Mouse (Mus musculus) c-Kit-positive CD71-positive TER-119-negative erythroid progenitor cells, embryonic 14.5 days (primary cell): ENCODE measurements around the gene Tifab.

Source experiments
- DNase-seq: peaks from one replicate; pipeline ENCODE4 v3.0.0-alpha.2; 2013; ENCODE audit warnings: low read depth

The Tifab gene

DNA sequence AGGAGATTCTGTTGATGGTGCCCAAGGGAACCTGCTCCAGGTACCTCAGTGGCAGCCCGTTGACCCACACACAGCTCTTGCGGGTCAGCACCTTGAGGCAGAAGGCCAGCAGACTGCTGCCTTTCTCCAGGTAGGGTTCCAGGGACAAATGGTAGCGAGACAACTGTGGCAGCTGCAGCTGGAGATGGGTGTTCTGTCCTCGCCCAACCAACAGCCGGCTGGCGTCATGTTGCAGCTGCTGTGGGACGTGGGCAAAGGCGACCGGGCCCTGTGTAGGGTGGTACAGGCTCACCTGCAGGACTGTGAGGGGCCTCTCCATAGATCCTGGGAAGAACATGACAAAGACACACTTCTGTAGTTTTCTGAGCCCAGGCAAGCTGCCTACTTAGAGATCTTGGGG, 2.4 kb downstream of the Tifab start:
- no peak for DNase-seq

DNA sequence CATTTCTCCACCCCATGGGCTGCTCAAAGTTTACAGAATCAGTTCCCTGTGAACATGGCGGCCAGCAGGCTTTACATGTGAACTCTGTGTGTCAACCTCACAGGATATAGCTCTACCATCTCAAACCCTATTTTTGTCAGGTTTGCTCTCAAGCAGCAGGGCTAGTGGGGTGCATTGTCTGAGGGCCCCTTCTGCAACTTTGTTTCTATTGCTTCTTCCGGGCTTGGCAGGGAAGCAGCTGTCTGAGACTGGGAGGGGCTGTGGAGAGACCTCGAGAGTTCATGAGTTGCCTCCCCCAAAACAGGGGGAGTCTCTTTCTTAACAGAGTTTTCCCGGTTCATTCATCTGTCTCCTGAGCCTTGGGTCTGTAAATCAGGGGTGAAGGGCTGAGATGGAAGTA, 2.8 kb downstream of the Tifab start:
- no peak for DNase-seq

DNA sequence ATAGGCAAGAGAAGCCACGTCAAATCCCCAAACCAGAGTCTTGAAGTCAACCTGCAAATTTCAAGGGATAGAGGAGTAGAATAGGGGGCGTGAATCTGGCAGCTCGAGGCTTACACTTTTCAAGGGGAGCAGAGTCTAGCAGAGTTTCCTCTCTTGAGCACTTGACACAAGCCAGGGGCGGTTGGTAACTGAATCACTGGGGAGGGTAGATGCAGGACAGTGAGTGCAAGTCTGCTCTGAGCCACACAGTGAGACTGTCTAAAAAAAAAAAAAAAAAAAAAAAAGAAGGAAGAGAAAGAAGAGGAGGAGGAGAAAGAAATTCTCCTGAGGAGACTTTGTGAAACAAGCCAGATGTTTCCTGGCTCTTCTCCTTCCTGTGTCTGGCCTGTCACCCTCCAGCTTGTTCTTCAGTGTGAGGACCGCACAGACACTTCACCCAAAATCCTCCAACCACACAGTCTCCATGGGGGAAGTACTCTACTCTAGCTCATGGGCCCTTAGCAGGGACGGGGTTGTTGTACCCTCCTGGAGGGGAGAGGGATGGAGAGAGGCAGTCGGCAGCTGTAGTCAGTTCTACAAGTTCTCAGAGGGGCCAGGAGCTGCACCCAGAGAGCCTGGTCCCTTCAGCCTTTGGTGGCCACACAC, 5.7 kb downstream of the Tifab start:
- no peak for DNase-seq

DNA sequence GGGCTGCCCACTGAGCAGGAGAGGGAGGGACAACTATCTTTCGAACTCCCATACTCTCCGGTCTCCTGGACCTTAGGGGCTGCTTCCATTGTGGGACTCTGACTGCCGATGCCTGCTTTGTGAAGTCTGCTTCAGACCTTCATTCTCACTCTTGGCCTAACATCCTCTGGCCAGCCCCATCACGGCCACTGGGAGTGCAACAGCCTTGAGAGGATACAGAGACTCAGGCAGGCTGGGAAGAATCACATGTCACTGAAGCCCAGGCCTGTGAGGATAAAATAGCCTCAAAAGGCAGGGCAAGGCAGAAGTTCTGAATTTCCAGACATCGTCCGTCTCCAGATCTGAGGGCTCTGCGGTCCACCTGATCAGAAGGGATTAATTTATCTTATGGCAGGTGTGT, 6.6 kb downstream of the Tifab start:
- no peak for DNase-seq

DNA sequence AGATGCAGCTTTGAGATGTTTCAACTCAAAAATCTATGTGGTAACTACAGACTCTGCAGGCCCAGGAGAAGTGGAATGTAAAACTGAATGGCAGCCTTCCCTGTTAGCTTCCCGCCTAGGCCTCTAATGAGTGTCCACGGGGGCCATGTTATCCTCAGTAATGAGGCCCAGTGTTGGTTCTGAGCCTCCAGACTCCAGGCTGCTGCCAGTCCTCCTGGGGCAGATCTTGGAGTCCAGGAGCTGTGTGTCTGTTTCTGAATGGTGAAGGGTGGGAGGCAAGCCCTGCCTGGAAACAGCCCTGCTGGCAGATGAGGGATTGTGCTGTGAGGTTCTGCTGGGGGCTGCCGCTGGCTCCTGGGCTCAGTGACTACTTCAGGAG, 10.3 kb downstream of the Tifab start:
- no peak for DNase-seq

DNA sequence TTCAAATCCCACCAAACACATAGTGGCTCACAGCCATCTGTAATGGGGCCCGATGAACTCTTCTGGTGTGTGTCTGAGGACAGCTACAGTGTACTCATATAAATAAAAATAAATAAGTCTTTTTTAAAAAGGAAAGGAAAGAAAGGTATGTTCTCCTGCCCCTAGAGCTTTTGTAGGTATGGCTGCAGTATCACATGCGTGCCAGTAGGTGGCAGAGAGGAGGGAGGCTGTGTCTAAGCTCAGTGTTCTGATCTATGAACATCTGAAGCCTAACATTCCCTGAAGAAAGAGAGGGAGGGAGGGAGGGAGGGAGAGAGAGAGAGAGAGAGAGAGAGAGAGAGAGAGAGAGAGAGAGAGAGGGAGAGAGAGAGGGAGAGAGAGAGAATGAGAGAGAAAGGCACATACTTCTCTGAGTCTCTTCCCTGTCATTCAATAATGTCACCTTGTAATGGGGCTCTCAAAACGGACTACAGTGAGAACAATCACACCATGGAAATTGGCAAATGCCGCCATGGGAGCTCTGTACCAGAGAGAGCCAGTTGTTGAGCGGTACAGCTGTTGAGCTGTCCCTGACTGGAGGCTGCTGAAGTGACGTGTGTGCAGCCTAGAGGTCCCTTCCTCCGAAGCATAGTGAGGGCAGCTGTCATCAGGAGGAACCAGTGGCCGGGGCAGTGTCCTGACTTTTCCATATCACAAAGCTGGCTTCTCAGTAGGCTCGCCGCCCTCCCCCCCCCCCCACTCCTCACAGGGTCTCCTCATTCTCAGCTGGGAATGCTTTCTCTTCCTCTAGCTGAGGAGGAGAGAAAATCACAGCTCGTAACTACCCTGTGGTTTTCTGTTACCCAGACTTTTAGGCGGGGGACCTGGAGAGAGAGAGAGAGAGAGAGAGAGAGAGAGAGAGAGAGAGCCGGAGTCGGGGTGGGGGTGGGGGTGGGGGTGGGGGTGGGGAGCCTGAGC, 11.0 kb downstream of the Tifab start:
- no peak for DNase-seq

DNA sequence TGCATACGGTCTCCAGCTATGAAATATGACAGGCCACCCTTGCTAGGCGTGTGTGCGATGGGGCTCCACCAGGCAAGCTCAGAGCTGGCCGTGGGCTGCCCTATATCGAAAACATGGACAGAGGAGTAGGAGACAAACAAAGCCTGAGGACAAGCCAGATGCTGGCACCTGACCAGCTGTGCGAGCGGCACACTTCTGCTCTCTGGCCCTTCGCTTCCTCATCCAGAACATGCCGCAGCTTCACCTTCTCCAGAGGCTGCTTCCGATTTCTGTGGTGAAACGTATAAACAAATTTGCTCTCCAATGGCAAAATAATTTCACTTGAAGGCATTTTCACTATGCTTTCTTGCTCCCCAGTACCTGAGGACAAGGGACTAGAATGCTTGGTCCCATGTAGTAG, 13.1 kb downstream of the Tifab start:
- DNase-seq: no peak

DNA sequence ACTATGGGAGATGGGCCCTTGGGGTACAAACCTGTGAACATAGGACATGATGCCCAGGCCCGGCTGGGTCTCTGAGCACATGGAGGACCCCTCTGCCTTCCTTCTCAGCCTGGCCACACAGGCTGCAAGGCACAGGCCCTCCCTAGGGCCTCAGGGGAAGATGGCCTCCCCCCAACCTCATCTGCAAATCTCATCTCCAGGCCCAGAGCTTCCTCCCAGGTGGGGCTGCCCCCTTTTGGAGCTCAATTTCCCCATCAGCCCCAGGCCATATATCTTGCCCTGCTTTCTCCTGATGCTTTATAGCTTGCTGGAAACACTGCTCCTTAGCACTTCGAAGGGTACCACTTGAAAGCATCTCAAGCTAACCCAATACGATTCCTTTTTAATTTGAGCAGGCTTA, 14.3 kb downstream of the Tifab start:
- DNase-seq: no peak

DNA sequence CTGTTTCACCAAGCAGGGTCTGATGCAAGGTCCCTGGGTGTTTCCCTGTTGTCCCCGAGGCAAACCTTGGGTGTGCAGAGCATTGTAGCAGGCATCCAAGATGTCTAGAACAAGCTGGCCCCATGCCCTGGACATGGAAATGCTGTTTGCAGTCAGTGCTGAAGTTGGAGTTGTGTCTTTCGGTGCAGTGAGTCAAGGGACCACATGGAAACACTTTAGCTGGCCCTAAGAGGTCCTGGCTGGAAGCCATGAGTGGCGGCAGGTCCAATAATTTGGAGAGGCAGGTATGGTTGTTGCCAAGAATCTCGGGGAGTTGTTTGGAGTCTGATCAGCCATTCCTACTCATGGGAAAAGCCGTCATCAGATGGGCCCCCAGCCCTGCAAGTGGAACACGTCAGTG, 14.9 kb downstream of the Tifab start:
- DNase-seq: no peak

DNA sequence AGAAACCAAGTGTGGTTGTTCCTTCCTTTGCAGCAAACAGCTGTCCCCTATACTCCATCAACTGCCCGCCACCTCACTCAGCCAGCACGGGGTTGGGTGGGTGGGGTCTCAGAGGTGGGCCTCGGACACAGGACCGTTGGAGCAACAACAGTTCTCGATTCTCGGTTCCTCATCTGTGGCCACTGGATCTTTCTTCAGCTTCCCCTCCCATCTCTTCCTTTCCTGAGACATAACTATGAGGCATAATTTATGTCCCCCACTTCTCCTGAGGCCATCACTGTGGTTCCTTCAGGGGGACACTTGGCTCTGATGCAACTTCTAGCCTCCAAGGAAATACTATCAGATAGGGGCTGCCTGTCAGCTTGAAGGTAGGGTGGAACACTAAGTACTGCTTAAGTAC, 15.8 kb downstream of the Tifab start:
- DNase-seq: no peak

DNA sequence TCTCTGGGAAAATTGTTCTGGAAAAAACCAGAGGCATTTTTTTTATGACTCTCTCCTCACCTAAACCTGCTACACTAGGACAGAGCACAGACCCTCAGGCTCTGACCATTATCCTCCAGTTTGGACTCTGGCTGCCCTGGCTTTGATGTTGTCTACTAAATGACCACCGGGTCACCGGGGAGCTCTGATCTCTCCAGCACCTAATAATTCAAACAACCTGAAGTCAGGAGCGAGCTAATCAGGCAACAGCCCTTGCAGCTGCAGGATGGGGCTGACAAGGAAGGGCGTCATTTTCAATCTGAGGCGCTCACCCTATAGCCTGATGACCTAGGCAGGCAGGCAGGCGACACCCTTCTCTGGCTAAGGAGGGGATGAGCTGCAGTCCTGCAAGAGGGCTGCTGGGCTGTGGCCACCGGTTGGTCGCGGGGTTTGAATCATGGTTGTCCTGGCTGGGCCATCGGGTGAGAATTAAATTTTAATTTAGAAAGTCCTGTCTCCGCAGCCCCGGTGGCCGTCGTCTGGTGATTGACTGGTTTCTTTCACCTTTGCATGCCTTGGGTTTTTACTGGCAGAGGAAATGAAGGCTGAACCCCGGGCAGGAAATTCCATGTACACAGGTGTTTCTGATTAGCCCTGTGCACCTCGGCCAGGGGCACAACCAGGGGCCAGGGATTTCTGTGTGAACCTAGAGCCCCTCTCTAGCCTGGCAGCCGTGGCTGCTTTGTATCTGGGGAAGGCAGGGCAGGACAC, 18.9 kb downstream of the Tifab start:
- DNase-seq: no peak

DNA sequence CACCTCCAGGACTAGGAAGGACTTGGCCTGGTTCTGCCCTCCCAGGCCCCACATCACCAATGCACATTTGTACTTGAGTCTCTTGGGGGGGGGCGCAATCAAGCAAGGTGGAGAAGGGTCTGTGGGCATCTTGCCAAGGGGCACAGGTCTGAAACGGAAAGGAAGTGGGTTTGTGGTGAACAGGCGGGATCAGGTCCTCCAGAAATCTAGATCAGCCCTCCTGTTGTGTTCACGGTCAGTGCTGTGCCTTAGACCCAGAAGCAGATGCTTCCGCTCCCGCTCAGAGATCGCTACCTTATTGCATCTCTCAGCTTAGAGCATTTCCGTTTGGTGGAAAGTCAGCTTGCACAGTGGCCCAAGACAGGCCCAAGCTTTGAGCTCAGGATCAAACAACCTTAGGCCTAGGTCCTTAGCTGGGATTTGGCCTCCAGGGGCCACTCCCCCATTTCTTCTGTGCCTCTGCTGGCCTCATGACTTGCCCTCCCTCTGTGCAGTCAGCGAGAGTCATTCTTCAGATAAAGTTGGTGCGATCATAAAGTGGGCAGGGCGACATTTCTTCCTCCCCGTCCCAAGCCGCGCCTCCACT, 19.6 kb downstream of the Tifab start:
- no peak for DNase-seq

DNA sequence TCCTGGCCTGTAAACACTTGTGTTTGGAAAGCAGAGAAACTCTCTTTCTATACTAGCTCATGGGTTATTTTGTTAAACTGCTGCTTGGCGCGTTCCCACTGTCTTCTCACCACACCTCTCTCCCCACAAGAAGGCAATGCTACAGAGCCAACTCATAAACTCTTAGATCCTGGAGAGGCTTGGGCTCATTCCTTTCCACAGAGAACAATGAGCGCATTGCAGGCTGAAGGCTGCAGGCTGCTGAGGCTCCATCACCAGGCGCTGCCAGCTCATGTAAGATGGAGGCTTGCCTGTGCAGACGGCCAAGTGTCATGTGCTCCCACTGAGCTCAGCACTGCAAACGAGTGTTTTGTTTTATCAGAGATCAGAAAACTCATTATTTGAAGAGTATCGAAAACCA, 23.0 kb downstream of the Tifab start:
- no peak for DNase-seq

DNA sequence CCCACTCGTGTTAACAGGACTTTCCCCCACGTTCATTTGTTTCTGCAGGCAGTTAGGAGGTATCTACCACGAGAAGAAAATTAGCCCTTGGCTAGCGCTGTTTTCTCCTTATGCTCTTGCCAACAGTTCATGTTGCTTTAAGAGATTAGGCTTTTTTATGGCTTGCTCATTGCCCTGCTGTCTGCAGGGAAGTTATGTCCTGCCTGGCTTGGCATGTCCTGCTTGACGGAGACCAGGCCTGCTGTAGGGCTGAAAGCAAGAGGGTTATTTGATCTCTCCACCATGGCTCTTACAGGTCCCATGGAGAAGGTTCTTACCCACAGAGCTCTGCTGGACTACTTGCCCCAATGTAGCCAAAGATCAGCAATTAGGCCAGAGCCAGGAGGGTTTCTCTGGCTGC, 23.6 kb downstream of the Tifab start:
- DNase-seq: no peak

DNA sequence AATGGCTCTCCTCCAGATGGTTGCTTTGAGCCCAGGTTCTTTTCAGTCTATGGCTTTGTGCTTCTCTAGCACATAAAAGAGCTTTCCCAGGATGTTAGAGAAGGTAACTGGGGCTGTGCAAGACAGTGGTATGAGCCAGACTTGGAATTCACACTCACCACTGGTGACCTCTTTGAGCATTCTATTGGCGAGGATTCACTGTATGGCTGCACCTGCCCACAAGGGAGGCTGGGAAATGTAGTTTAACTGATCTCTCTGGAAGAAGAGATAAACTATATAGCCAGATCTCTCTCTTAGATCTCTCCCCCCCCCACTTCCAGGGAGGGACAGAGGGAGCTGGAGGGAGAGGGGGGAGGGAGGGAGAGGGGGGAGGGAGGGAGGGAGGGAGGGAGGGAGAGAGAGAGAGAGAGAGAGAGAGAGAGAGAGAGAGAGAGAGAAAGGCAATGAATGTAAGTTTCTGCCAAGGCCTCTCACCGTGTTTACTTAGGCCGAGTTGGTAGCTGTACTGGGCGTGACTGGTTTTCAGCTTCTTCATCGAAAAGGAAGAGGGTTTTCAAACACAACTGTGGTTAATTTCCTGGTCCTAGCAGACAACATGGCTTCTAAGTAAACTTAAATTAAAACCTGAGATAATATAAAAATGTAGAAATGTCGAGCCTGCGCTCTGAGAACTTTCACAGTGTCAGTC, 25.8 kb downstream of the Tifab start:
- no peak for DNase-seq

DNA sequence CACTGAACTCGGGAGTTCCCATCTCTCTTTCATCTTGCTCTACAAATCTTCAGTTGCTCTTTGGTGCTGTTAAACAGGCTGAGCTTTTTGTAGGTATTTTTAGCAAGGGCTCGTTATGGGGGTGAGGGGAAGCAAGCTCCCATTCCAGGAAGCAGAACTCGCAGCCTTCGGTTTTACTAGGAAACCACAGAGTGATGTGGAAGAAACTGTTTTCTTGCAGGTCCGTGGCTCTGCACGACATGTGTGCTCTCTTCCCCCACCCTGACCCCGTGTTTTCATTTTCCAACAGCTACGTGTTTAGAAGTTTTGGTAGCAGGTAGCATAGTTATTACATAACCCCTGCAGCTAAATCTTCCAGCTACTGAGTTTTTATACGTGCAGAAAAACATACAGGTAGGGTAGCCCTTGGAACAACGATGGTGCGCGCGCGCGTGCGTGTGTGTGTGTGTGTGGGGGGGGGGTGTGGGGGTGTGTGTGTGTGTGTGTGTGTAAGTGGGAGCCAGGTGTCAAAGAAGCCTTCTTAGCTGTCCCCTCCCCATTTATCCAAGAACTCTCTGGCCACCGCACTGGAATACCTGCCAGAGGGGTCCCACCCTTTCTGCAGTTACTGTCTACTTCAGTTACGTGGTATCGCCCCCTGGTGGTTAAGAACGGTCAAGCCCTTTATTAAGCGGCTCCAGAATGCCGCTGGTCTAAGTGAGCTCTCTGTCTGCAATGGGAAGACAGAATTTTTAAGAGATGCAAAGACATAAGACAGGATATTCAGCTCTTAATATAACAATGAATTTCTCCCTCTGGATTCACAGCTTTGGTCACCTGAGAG, 27.1 kb downstream of the Tifab start:
- peak; percentile 72 for DNase-seq

DNA sequence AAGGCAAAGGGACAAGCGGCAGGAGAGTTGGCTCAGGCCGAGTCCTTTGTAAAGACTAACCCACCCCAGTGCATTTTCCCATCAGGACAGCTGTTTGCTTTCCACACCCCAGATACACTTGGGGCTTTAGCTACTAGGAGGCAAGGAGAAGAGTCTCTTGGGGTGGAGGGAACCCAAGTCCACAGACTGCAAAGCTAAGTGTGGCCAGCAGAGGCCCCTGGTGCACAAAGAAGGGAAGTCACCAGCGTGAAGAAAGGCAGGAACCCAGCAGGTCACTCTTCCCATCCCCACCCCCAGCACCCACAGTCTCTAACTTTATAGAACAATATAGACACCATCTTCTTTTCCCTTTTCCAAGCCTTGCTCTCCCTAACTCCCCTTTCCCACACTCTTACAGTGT, 33.2 kb downstream of the Tifab start:
- DNase-seq: no peak

DNA sequence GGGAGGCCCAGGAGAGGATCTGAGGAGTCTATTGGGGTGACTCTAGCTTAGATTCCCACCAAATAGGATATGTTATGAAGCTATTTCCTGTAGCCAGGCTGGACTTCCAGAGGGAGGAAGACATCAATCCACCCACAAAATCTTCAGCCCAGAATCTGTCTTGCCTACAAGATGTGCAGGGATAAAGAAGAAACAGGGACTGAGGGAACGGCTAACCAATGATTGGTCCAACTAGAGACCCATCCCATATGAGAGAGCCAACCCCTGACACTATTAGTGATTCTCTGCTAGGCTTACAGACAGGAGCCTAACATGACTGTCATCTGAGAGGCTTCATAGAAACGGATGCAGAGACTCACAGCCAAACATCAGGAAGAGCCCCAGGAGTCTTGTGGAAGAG, 34.7 kb downstream of the Tifab start:
- DNase-seq: no peak

DNA sequence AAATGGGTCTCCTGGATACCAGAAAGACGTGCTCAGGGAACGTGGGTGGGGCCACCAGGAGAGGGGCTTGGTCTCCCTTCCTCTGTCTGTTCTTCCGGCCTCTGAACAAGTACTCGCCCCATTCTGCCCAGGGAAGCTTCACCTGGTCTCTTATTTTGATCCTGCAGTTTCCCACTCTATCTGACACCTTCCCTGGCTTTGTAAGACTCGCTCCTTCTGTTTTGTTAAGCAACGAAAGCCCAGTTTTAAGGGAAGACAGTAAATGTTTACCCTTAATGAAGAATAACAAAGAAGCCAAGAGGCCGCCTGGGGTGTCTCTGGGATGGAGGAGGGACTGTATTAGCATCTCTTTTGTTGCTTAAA, 35.6 kb downstream of the Tifab start:
- no peak for DNase-seq

DNA sequence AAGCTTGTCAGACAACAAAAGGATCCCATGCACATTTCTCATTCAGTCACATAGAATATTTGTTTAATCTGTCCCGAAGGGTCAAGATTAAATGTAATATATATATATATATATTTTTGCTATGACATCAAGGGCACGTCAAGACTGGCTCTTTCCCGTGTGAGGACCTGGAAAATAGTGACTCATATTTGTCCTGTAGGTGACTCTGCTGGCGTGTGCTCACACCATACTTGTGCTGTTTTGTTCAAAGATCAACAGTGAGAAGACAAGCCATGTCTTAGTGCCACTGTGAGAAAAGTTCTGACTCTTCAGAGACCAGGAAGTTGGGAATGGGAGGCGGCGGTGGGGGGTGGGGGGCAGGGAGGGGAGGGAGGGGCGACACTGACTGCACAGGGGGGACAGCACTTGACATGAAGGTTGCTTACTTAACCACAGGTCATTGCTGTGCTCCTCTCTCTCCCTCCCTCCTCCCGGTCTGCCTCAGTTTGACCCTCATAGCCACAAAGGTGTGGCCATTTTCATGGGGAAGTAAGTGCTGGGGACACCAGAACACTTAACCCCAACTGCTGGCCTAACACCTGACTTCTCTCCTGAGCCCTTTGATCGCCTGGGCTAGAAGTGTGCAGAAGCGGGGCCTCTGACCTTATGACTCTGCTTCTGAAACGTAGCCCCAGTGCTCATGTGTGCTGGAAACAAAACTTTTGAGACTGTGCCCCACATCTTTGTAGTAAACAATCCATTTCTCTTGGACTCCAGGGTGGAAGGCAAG, 36.1 kb downstream of the Tifab start:
- no peak for DNase-seq
